Mouse (Mus musculus): ENCODE results near the gene Fry.

DNA sequence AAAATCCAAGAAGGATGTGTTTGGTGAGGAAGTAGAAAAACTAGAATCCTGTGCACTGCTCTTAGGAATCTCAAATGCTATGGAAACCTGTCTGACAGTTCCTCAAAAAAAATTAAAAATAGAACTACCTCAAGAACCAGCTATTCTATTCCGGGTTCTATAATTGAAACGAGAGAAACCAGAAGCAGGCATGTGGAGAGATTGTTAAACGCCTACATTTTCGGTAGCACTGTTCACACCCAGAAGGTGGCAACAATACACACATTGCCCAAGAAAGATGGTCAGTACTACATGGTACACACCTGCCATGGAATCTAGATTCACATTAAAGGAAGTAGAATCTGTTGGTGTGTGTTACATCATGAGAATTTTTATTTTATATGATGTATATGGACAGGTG is 28.2 kb downstream of the Fry start:
- no peak for TF ChIP-seq POLR2A (IDR thresholded peaks at IDR 0.05; ENCODE audit: extremely low read depth, insufficient read depth, low read length)
- no peak for TF ChIP-seq CTCF (IDR thresholded peaks at IDR 0.05; ENCODE audit: extremely low read depth, insufficient read depth, low read length)
